Mouse (Mus musculus): ENCODE measurements around the gene Batf2. TPM values are rescaled to one million over a fixed set of nuclear protein-coding genes. Genes with fewer than 3 reads are reported as not detected.

The Batf2 gene
- polyA plus RNA-seq, 1 experiment from 2014 or later = not detected

DNA sequence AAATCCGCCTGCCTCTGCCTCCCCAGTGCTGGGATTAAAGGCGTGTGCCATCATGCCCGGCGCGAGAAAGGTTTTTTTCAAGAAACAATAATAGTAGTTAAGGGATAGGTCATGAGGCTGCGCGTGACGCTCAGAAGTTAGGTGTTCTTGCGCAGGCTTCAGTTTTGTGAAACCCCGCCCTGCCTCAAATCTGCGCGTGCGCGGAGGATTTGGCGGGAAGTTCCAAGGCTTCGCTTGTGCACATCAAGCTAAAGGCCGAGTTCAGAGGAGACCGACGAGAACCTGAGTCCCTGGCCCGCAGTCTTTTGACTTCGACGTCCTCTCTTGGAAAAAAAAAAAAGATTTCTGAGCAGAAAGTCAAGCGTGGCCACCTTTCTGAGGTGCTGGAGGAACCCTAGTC lies 43.3 kb downstream of the Batf2 start, which contains the start of gene Majin:
Gene Majin, plus strand, starts transcription at position 258 of the 400 bp plus-strand sequence.
- 92% methylated on average over 23 of the region's 23 CpGs for WGBS
- H3K36me3 ChIP-seq (ENCODE audit: control insufficient read depth, insufficient read depth) = no peaks in the 10 kb centered on the region

DNA sequence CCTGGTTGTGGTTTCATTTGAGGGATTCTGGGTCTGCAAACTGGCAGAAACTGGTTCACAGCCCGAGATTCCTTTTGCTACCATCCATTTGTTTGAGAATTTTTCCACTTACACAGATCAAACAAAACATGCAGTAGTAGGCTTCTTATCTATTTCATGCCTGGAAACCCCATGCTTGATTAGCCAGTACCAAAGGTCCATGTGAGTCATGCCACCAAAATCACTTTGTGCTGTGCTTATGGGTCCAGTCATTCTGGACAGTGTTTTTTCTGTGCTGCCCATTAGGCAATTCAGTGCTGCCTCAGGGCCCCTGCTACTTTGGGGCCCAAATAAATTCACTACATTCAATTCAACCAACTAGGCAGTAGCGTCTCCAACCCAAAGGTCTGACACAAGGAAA lies 63.5 kb downstream of the Batf2 start:
- WGBS = 72% methylated on average over 2 of the region's 2 CpGs
- ATAC-seq = no peak
- no peak overlapping the region for H3K9ac ChIP-seq (replicated peaks; ENCODE audit: low read depth, low read length)
- no peak overlapping the region for H3K4me2 ChIP-seq (ENCODE audit: low read length)
- no peaks in the 10 kb centered on the region for H3K27me3 ChIP-seq (replicated peaks; ENCODE audit: control insufficient read depth, insufficient read depth, low read length)
- no peaks in the 10 kb centered on the region for H3K36me3 ChIP-seq (ENCODE audit: control insufficient read depth, insufficient read depth)
- no peaks in the 10 kb centered on the region for H3K9me3 ChIP-seq (ENCODE audit: control insufficient read depth, low read length)
- no peak overlapping the region for H3K4me3 ChIP-seq (replicated peaks; ENCODE audit: low read length)
- no peak overlapping the region for H3K27ac ChIP-seq (ENCODE audit: low read length)
- no peaks in the 10 kb centered on the region for H3K4me1 ChIP-seq (replicated peaks; ENCODE audit: control insufficient read depth, insufficient read depth, low read length)

More for the DNA sequence above, 43.3 kb downstream of the Batf2 start, which contains the start of gene Majin:
- Histone ChIP-seq H3K4me3 (replicated peaks; ENCODE audit: low read length) (no peak within 1 kb of the TSS), H3K27me3 (replicated peaks; ENCODE audit: control insufficient read depth, insufficient read depth, low read length) (no peaks in the 10 kb centered on the region), H3K4me2 (ENCODE audit: low read length) (no peak within 1 kb of the TSS), H3K27ac (ENCODE audit: low read length) (no peak within 1 kb of the TSS), H3K4me1 (replicated peaks; ENCODE audit: control insufficient read depth, insufficient read depth, low read length) (no peaks in the 10 kb centered on the region), H3K9me3 (ENCODE audit: control insufficient read depth, low read length) (no peaks in the 10 kb centered on the region), H3K9ac (replicated peaks; ENCODE audit: low read depth, low read length) (no peak within 1 kb of the TSS)
- no peak for ATAC-seq

DNA sequence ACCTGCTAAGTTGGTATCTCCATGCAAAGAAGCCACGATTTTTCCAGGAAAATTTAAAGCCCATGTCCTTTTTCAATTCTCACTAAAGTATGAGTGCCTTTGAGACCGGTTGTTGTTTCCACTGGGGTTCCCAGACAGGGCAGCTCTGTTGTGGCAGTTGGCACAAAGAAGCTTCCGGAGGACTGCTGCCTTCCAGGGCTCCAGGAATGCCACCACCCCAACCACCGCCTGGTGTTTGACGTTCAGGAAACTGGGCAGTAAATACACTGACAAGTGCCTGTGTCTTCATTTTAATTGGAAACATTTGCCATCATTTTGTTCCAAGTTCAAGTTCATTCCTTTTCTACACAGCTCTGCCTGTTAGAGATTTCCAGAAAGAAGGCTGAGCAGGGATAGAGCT lies 65.9 kb downstream of the Batf2 start:
- WGBS = 71% methylated on average over 5 of the region's 5 CpGs
- ATAC-seq = no peak
- Histone ChIP-seq H3K27me3 (replicated peaks; ENCODE audit: control insufficient read depth, insufficient read depth, low read length) (no peaks in the 10 kb centered on the region), H3K9ac (replicated peaks; ENCODE audit: low read depth, low read length) (no peak overlapping the region), H3K4me1 (replicated peaks; ENCODE audit: control insufficient read depth, insufficient read depth, low read length) (no peaks in the 10 kb centered on the region), H3K4me3 (replicated peaks; ENCODE audit: low read length) (no peak overlapping the region), H3K27ac (ENCODE audit: low read length) (no peak overlapping the region), H3K4me2 (ENCODE audit: low read length) (no peak overlapping the region), H3K36me3 (ENCODE audit: control insufficient read depth, insufficient read depth) (no peaks in the 10 kb centered on the region), H3K9me3 (ENCODE audit: control insufficient read depth, low read length) (no peaks in the 10 kb centered on the region)

DNA sequence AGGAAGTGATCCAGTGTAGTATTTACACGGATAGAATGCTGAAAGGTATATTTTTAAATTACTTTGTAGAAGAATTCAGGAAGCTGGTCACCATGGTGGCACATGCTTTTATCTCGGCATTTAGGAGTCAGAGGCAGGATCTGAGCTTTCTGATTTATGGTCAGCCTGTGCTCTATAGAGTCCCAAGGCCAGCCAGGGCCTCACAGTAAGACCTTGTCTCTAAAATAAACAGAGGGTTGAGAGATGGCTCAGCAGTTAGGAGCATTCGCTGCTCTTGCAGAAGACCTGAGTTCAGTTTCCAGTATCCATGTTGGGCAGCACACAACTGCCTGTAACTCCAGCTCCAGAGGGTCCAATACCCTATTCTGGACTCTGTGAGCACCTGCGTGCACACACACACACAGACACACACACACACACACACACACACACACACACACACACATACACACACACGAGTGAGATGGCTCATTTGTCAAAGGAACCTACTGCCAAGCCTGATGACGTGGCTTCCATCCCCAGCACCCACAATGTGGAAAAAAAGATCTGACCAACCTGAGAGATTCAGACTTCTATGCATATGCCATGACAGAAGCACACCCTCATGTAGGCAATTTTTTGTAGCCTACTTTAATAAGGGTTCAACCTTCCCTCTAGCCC lies 75.4 kb downstream of the Batf2 start:
- Histone ChIP-seq H3K9ac (replicated peaks; ENCODE audit: low read depth, low read length) (no peak overlapping the region), H3K9me3 (ENCODE audit: control insufficient read depth, low read length) (no peaks in the 10 kb centered on the region), H3K4me3 (replicated peaks; ENCODE audit: low read length) (no peak overlapping the region), H3K36me3 (ENCODE audit: control insufficient read depth, insufficient read depth) (no peaks in the 10 kb centered on the region), H3K4me1 (replicated peaks; ENCODE audit: control insufficient read depth, insufficient read depth, low read length) (no peaks in the 10 kb centered on the region), H3K4me2 (ENCODE audit: low read length) (no peak overlapping the region), H3K27me3 (replicated peaks; ENCODE audit: control insufficient read depth, insufficient read depth, low read length) (no peaks in the 10 kb centered on the region), H3K27ac (ENCODE audit: low read length) (no peak overlapping the region)
- no peak for ATAC-seq
- WGBS = 79% methylated on average over 6 of the region's 6 CpGs

DNA sequence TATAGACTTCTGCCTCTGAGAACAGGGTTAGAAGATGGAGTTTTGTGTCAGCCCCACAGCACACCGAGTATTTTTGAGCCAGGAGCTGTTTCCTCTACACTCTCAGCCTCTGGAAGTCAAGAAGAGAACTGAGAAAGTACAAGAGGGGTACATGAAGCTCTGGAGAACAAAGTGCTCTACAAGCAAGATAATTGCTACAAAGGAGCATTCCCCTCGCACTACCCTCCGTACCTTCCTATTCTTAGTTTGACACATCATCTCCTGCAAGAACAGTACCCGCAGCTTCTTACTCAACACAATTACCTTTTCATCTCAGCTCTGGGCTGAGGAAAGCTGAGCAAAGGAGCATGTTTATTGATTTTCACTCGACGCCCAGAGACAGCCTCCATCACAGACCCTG lies 77.8 kb downstream of the Batf2 start:
- WGBS = 67% methylated on average over 6 of the region's 6 CpGs

More for the DNA sequence above, 77.8 kb downstream of the Batf2 start:
- H3K36me3 ChIP-seq (ENCODE audit: control insufficient read depth, insufficient read depth) = no peaks in the 10 kb centered on the region
- H3K4me1 ChIP-seq (replicated peaks; ENCODE audit: control insufficient read depth, insufficient read depth, low read length) = no peaks in the 10 kb centered on the region
- no peak for ATAC-seq
- no peak overlapping the region for H3K4me3 ChIP-seq (replicated peaks; ENCODE audit: low read length)
- H3K9me3 ChIP-seq (ENCODE audit: control insufficient read depth, low read length) = no peaks in the 10 kb centered on the region
- H3K27me3 ChIP-seq (replicated peaks; ENCODE audit: control insufficient read depth, insufficient read depth, low read length) = no peaks in the 10 kb centered on the region
- H3K9ac ChIP-seq (replicated peaks; ENCODE audit: low read depth, low read length) = no peak overlapping the region
- no peak overlapping the region for H3K4me2 ChIP-seq (ENCODE audit: low read length)
- no peak overlapping the region for H3K27ac ChIP-seq (ENCODE audit: low read length)

Other genes with a start within 250 kb of the Batf2 start
- gene Tigd3, start 246.8 kb upstream of the Batf2 start, polyA plus RNA-seq (2015; fragmentation: Nextera tagmentation; extraction: Ambion mirVana) = 11.0 and 13.7 TPM in 2 replicates
- 124 and 126 TPM in 2 replicates for gene Dpf2, start 228.0 kb upstream of the Batf2 start, polyA plus RNA-seq (2015; fragmentation: Nextera tagmentation; extraction: Ambion mirVana)
- 11.1 and 12.4 TPM in 2 replicates for gene Cdc42ep2, start 216.2 kb upstream of the Batf2 start, polyA plus RNA-seq (2015; fragmentation: Nextera tagmentation; extraction: Ambion mirVana)
- gene Pola2, start 176.8 kb upstream of the Batf2 start, polyA plus RNA-seq (2015; fragmentation: Nextera tagmentation; extraction: Ambion mirVana) = 31.9 and 34.2 TPM in 2 replicates
- not detected in 2 replicates for gene Slc22a20, start 154.8 kb upstream of the Batf2 start, polyA plus RNA-seq (2015; fragmentation: Nextera tagmentation; extraction: Ambion mirVana)
- gene Capn1, start 125.1 kb upstream of the Batf2 start, polyA plus RNA-seq (2015; fragmentation: Nextera tagmentation; extraction: Ambion mirVana) = 1.3 and 2.2 TPM in 2 replicates
- 22.6 and 30.3 TPM in 2 replicates for gene Syvn1, start 94.4 kb upstream of the Batf2 start, polyA plus RNA-seq (2015; fragmentation: Nextera tagmentation; extraction: Ambion mirVana)
- 65.0 and 74.0 TPM in 2 replicates for gene Mrpl49, start 83.2 kb upstream of the Batf2 start, polyA plus RNA-seq (2015; fragmentation: Nextera tagmentation; extraction: Ambion mirVana)
- gene Fau, start 83.1 kb upstream of the Batf2 start, polyA plus RNA-seq (2015; fragmentation: Nextera tagmentation; extraction: Ambion mirVana) = 493 and 512 TPM in 2 replicates
- 30.1 and 31.0 TPM in 2 replicates for gene Znhit2, start 79.8 kb upstream of the Batf2 start, polyA plus RNA-seq (2015; fragmentation: Nextera tagmentation; extraction: Ambion mirVana)
- gene Tm7sf2, start 72.6 kb upstream of the Batf2 start, polyA plus RNA-seq (2015; fragmentation: Nextera tagmentation; extraction: Ambion mirVana) = 34.0 and 41.3 TPM in 2 replicates
- gene Vps51, start 63.8 kb upstream of the Batf2 start, polyA plus RNA-seq (2015; fragmentation: Nextera tagmentation; extraction: Ambion mirVana) = 85.9 and 88.5 TPM in 2 replicates
- gene Tmem262, start 61.0 kb upstream of the Batf2 start, polyA plus RNA-seq (2015; fragmentation: Nextera tagmentation; extraction: Ambion mirVana) = not detected in 2 replicates
- gene Gm28374, start 58.7 kb upstream of the Batf2 start, polyA plus RNA-seq (2015; fragmentation: Nextera tagmentation; extraction: Ambion mirVana) = 2.1 and 3.1 TPM in 2 replicates
- 83.3 and 85.7 TPM in 2 replicates for gene Zfpl1, start 56.0 kb upstream of the Batf2 start, polyA plus RNA-seq (2015; fragmentation: Nextera tagmentation; extraction: Ambion mirVana)
- gene Cdca5, start 56.0 kb upstream of the Batf2 start, polyA plus RNA-seq (2015; fragmentation: Nextera tagmentation; extraction: Ambion mirVana) = 16.5 and 16.7 TPM in 2 replicates
- not detected in 2 replicates for gene AC131692.1, start 46.6 kb upstream of the Batf2 start, polyA plus RNA-seq (2015; fragmentation: Nextera tagmentation; extraction: Ambion mirVana)
- 0.35 and 0.58 TPM in 2 replicates for gene Naaladl1, start 35.2 kb upstream of the Batf2 start, polyA plus RNA-seq (2015; fragmentation: Nextera tagmentation; extraction: Ambion mirVana)
- gene Sac3d1, start 22.3 kb upstream of the Batf2 start, polyA plus RNA-seq (2015; fragmentation: Nextera tagmentation; extraction: Ambion mirVana) = 46.4 and 50.5 TPM in 2 replicates
- 40.3 and 50.1 TPM in 2 replicates for gene Snx15, start 12.7 kb upstream of the Batf2 start, polyA plus RNA-seq (2015; fragmentation: Nextera tagmentation; extraction: Ambion mirVana)
- gene Arl2, start 565 bp downstream of the Batf2 start, polyA plus RNA-seq (2015; fragmentation: Nextera tagmentation; extraction: Ambion mirVana) = 69.9 and 92.6 TPM in 2 replicates
- not detected in 2 replicates for gene Majin, start 43.4 kb downstream of the Batf2 start, polyA plus RNA-seq (2015; fragmentation: Nextera tagmentation; extraction: Ambion mirVana)
- gene Gpha2, start 85.4 kb downstream of the Batf2 start, polyA plus RNA-seq (2015; fragmentation: Nextera tagmentation; extraction: Ambion mirVana) = not detected in 2 replicates
- gene Ppp2r5b, start 94.9 kb downstream of the Batf2 start, polyA plus RNA-seq (2015; fragmentation: Nextera tagmentation; extraction: Ambion mirVana) = 106 and 117 TPM in 2 replicates
- 11.2 and 13.1 TPM in 2 replicates for gene Atg2a, start 100.7 kb downstream of the Batf2 start, polyA plus RNA-seq (2015; fragmentation: Nextera tagmentation; extraction: Ambion mirVana)
- 105 and 106 TPM in 2 replicates for gene Ehd1, start 135.7 kb downstream of the Batf2 start, polyA plus RNA-seq (2015; fragmentation: Nextera tagmentation; extraction: Ambion mirVana)
- gene Cdc42bpg, start 165.5 kb downstream of the Batf2 start, polyA plus RNA-seq (2015; fragmentation: Nextera tagmentation; extraction: Ambion mirVana) = 0.52 and 1.1 TPM in 2 replicates
- 96.1 and 96.5 TPM in 2 replicates for gene Men1, start 194.0 kb downstream of the Batf2 start, polyA plus RNA-seq (2015; fragmentation: Nextera tagmentation; extraction: Ambion mirVana)
- 12.3 and 21.2 TPM in 2 replicates for gene Map4k2, start 200.2 kb downstream of the Batf2 start, polyA plus RNA-seq (2015; fragmentation: Nextera tagmentation; extraction: Ambion mirVana)
- gene Sf1, start 222.7 kb downstream of the Batf2 start, polyA plus RNA-seq (2015; fragmentation: Nextera tagmentation; extraction: Ambion mirVana) = 122 and 127 TPM in 2 replicates
- 2.4 and 2.8 TPM in 2 replicates for gene Pygm, start 243.4 kb downstream of the Batf2 start, polyA plus RNA-seq (2015; fragmentation: Nextera tagmentation; extraction: Ambion mirVana)